Mouse (Mus musculus) ES-Bruce4 (cell line): ENCODE measurements at regions not wholly inside any gene's neighbourhood (a gene's known extent, or its start where the extent isn't known, plus 50 kb on each side); places are given as distances from the start of the nearest gene placed in this dataset.

Experiments
- H3K27ac ChIP-seq: 2 replicates; pipeline ENCODE4 v1.5.1; 2012; ENCODE audit warnings: low read length, inconsistent platforms; ENCODE audit not compliant: insufficient read depth
- H3K27me3 ChIP-seq: 2 replicates; pipeline ENCODE4 v1.6.1; 2012; ENCODE audit warnings: mild to moderate bottlenecking, low read length, inconsistent platforms; ENCODE audit not compliant: control insufficient read depth, poor library complexity, insufficient read depth, severe bottlenecking
- H3K36me3 ChIP-seq: 2 replicates; pipeline ENCODE4 v1.6.1; 2012; ENCODE audit warnings: inconsistent platforms, mild to moderate bottlenecking, low read length, moderate library complexity; ENCODE audit not compliant: control insufficient read depth, poor library complexity, insufficient read depth, severe bottlenecking
- H3K4me1 ChIP-seq: one replicate; pipeline ENCODE4 v1.8.1; 2011; ENCODE audit warnings: low read length; ENCODE audit not compliant: control insufficient read depth, insufficient read depth
- H3K4me3 ChIP-seq: 2 replicates; pipeline ENCODE4 v1.5.1; 2011; ENCODE audit warnings: low read depth, mild to moderate bottlenecking, low read length
- H3K9ac ChIP-seq: 2 replicates; pipeline ENCODE4 v1.6.1; 2012; ENCODE audit warnings: low read depth, mild to moderate bottlenecking, inconsistent platforms; ENCODE audit not compliant: poor library complexity, severe bottlenecking
- H3K9me3 ChIP-seq: replicated peaks from 2 replicates; pipeline ENCODE4 v1.6.1; 2012; ENCODE audit warnings: mild to moderate bottlenecking, low read length, inconsistent platforms; ENCODE audit not compliant: control insufficient read depth, poor library complexity, insufficient read depth, severe bottlenecking
- CTCF ChIP-seq: IDR thresholded peaks from one replicate; pipeline ENCODE4 v1.8.1; 2011; ENCODE audit warnings: low read depth, low read length
- EP300 ChIP-seq: IDR thresholded peaks from 2 replicates; pipeline ENCODE4 v1.6.1; 2011; ENCODE audit warnings: low read depth, low read length; ENCODE audit not compliant: insufficient read depth
- POLR2A ChIP-seq: IDR thresholded peaks from one replicate; pipeline ENCODE4 v1.8.1; 2011; ENCODE audit warnings: low read length; ENCODE audit not compliant: insufficient read depth

- H3K36me3 ChIP-seq = no peaks in the 10 kb centered on the region
- TF ChIP-seq POLR2A (no peak), EP300 (no peak), CTCF (no peak)
- no peak overlapping the region for H3K4me3 ChIP-seq
- no peaks in the 10 kb centered on the region for H3K9me3 ChIP-seq
- H3K4me1 ChIP-seq = no peaks in the 10 kb centered on the region
- H3K9ac ChIP-seq = no peak overlapping the region
- H3K27ac ChIP-seq = no peak overlapping the region
- no peaks in the 10 kb centered on the region for H3K27me3 ChIP-seq
Observed at GRCm38 (mm10) chr12:92873602-92874001, 1024.6 kb upstream of the Sel1l start.

- H3K4me3 ChIP-seq = no peak overlapping the region
- TF ChIP-seq POLR2A (no peak), CTCF (no peak), EP300 (no peak)
- no peaks in the 10 kb centered on the region for H3K4me1 ChIP-seq
- H3K27ac ChIP-seq = no peak overlapping the region
- no peaks in the 10 kb centered on the region for H3K9me3 ChIP-seq
- H3K9ac ChIP-seq = no peak overlapping the region
- H3K36me3 ChIP-seq = no peaks in the 10 kb centered on the region
- H3K27me3 ChIP-seq = no peaks in the 10 kb centered on the region
Observed at GRCm38 (mm10) chr12:92869336-92869735, 1020.4 kb upstream of the Sel1l start.

GRCm38 (mm10) chr12:92823090-92823786 is 974.3 kb upstream of the Sel1l start:
- no peak overlapping the region for H3K4me3 ChIP-seq
- H3K27me3 ChIP-seq = no peaks in the 10 kb centered on the region
- H3K36me3 ChIP-seq = no peaks in the 10 kb centered on the region
- H3K4me1 ChIP-seq = no peaks in the 10 kb centered on the region
- no peak overlapping the region for H3K9ac ChIP-seq
- TF ChIP-seq POLR2A (no peak), CTCF (no peak), EP300 (no peak)
- H3K9me3 ChIP-seq = no peaks in the 10 kb centered on the region
- H3K27ac ChIP-seq = no peak overlapping the region

GRCm38 (mm10) chr12:92818610-92819009 is 969.7 kb upstream of the Sel1l start:
- Histone ChIP-seq H3K4me3 (no peak overlapping the region), H3K36me3 (no peaks in the 10 kb centered on the region), H3K9ac (no peak overlapping the region), H3K9me3 (no peaks in the 10 kb centered on the region), H3K27ac (no peak overlapping the region), H3K4me1 (no peaks in the 10 kb centered on the region), H3K27me3 (no peaks in the 10 kb centered on the region)
- TF ChIP-seq EP300 = no peak
- TF ChIP-seq CTCF = no peak

- H3K9ac ChIP-seq = no peak overlapping the region
- H3K27ac ChIP-seq = no peak overlapping the region
- H3K27me3 ChIP-seq = no peaks in the 10 kb centered on the region
- no peak overlapping the region for H3K4me3 ChIP-seq
- H3K9me3 ChIP-seq = no peaks in the 10 kb centered on the region
- H3K36me3 ChIP-seq = no peaks in the 10 kb centered on the region
- TF ChIP-seq EP300 = no peak
- TF ChIP-seq CTCF = no peak
- no peaks in the 10 kb centered on the region for H3K4me1 ChIP-seq
Observed at GRCm38 (mm10) chr12:92801121-92801520, 952.2 kb upstream of the Sel1l start.

GRCm38 (mm10) chr12:92783362-92783761 is 934.4 kb upstream of the Sel1l start:
- Histone ChIP-seq H3K27me3 (no peaks in the 10 kb centered on the region), H3K4me1 (no peaks in the 10 kb centered on the region), H3K27ac (no peak overlapping the region), H3K36me3 (no peaks in the 10 kb centered on the region), H3K9me3 (no peaks in the 10 kb centered on the region), H3K9ac (no peak overlapping the region), H3K4me3 (no peak overlapping the region)
- TF ChIP-seq EP300 = no peak
- no peak for TF ChIP-seq POLR2A
- TF ChIP-seq CTCF = no peak
